Mouse (Mus musculus) hematopoietic stem cell, adult 5-6 weeks (primary cell): Measurements from ENCODE around the gene Parp1. TPM values are rescaled to one million over a fixed set of nuclear protein-coding genes. Genes with fewer than 3 reads are reported as not detected.
"Not testable (repeated sequence)": the region's sequence is repeated elsewhere in the genome, so short reads cannot be mapped to it uniquely, and the experiment has no call there.

Experiments used
- ATAC-seq, 2 experiments: fragments of 125-278 bp in 1 of 2; replicated peaks in 1 of 2; 2 replicates each; pipeline ENCODE4 v1.8.0; 2016 to 2017; ENCODE audit warnings: inconsistent platforms in 2 of 2, mild to moderate bottlenecking in 2 of 2, moderate number of reproducible peaks in 2 of 2, low read depth in 1 of 2, moderate TSS enrichment in 1 of 2; ENCODE audit not compliant: low FRiP score in 2 of 2, poor library complexity in 2 of 2, severe bottlenecking in 2 of 2, insufficient read depth in 1 of 2, low TSS enrichment in 1 of 2
- total RNA-seq: library from RNA; stranded (forward); fragments of 172-1452, 232-1000 nt; gene quantifications from 2 replicates; pipeline ENCODE4 v1.2.3, GENCODE M21; 2017

The Parp1 gene
- total RNA-seq, 1 experiment from 2014 or later: 201 TPM

GRCm38 (mm10) chr1:180604579-180604978 is 35.9 kb downstream of the Parp1 start:
- no peak for ATAC-seq

- ATAC-seq: no peak
These were observed 37.4 kb downstream of the Parp1 start for GRCm38 (mm10) chr1:180606106-180606505.

- no peak for ATAC-seq
These were observed 38.3 kb downstream of the Parp1 start for GRCm38 (mm10) chr1:180606796-180607577.

- no peak for ATAC-seq
These were observed 38.8 kb downstream of the Parp1 start for GRCm38 (mm10) chr1:180607578-180607879.

- not testable (repeated sequence) for ATAC-seq
These were observed 43.1 kb downstream of the Parp1 start for GRCm38 (mm10) chr1:180611842-180612241.

GRCm38 (mm10) chr1:180616762-180617161 is 48.0 kb downstream of the Parp1 start:
- peak in 1 of 2 experiments; percentile 37; a peak in 1 of 4 replicates for ATAC-seq

- no peak for ATAC-seq
These were observed 53.7 kb downstream of the Parp1 start for GRCm38 (mm10) chr1:180622389-180622788.

- ATAC-seq: no peak
These were observed 55.2 kb downstream of the Parp1 start for GRCm38 (mm10) chr1:180623911-180624310.

GRCm38 (mm10) chr1:180626141-180626540 is 57.4 kb downstream of the Parp1 start:
- no peak for ATAC-seq

GRCm38 (mm10) chr1:180637796-180638195 is 69.1 kb downstream of the Parp1 start:
- not testable (repeated sequence) for ATAC-seq

GRCm38 (mm10) chr1:180639416-180640401 is 71.0 kb downstream of the Parp1 start:
- ATAC-seq: no peak

GRCm38 (mm10) chr1:180640605-180641125 is 71.9 kb downstream of the Parp1 start:
- ATAC-seq: no peak; a peak in 1 of 4 replicates

GRCm38 (mm10) chr1:180641137-180641517 is 72.4 kb downstream of the Parp1 start, which contains the start of gene Lin9:
Lin9 (plus strand) TSS chr1:180641150.
- peak; percentile 81 to 90 for ATAC-seq

GRCm38 (mm10) chr1:180641518-180642227 is 72.9 kb downstream of the Parp1 start:
- peak; percentile 19 to 42; a peak in 2 of 4 replicates for ATAC-seq

- ATAC-seq: no peak
These were observed 73.5 kb downstream of the Parp1 start for GRCm38 (mm10) chr1:180642228-180642564.
